Mouse (Mus musculus) cerebellum, postnatal 14 days (tissue): Measurements from ENCODE around the gene Olfr299.

ENCODE experiments used
- DNase-seq, 2 experiments: peaks; one replicate each; pipeline ENCODE4 v3.0.0; 2021; ENCODE audit warnings: mixed read lengths in 2 of 2

Olfr299 gene

DNA sequence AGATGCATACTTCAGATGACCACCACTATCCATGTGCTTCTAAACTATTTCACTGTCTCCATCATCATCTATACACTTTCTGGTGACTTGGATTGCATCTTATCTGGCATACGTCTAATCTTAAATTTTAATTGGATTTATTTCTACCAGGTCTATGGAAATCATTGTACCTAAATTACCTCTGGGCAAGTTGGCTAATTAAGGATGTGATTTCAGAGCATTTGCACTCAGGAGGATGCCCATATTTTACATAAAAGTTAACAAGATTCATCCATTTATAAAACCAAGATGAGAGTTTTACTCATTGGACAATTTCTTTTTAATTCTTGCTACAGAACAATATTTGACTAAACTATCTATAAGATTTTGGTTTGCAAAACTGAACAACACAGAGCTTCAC is at the start of gene Olfr299:
TSS of gene Olfr299 (plus strand) at position 301 of the 400 bp plus-strand sequence.
- DNase-seq, result no peak

DNA sequence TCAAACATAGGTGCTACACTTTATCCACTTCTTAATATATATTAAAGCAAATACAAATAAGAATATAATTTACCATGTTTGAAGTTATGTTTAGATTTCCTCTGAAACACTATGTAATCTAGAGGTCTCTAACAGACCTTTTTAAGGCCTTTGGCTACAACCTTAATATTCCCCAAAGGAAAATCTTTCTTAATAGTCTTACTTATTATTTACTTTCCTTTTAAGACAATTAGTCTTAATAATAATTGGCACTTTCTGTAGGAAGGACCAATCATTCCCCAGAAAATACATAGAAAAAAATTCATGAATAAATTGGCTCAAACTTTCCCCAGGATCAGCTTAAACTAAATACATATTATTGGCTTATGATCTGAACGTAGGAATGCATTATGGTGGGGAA is 32.7 kb downstream of the Olfr299 start, which contains the start of gene Olfr298:
TSS of gene Olfr298 (minus strand) at position 101 of the 400 bp plus-strand sequence.
- no peak for DNase-seq
